Comparison of ENCODE assay signal across 23 mouse cellular contexts in the genomic region with DNA sequence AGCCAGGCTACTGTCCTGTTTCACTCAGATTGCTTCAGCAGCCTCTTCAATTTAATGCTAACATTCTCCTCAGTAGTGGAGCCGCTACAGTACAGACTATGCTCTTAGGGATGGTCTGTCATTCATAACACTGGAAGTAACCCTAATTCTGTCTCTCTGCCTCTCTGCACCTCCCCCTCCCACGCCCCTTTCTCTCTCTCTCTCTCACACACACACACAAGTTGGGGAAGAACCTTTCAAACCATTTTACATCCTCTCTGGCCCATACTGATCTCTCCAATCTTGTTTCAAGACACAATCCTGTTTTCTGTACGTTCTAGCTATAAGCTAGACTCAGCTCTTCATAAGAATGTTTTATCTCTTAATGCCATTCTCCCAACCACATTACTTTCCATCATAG. TPM values are rescaled to one million over a fixed set of nuclear protein-coding genes. Genes with fewer than 3 reads are reported as not detected.
DNase-seq lines count a peak whose midpoint lies in the region; ATAC-seq and TF ChIP-seq lines count a peak whose summit lies in the region.
"Had no signal": no experiment of that assay in that cellular context is flagged by ENCODE, and none has a peak within 500 bp of the region (broad histone marks: within the 10 kb centered on the region; RNA-seq: fewer than 3 reads in every experiment).

No protein-coding gene starts in this region.

- peaks cover 7% of the 10 kb centered on the region for H3K36me3 ChIP-seq in liver, postnatal 0 days (replicated peaks; ENCODE audit: insufficient read depth, low read length)
- H3K36me3 ChIP-seq: embryonic facial prominence, embryonic 12.5 days; forebrain, embryonic 15.5 days had no signal

- no peak overlapping the region for H3K4me3 ChIP-seq in liver, postnatal 0 days (ENCODE audit: low read depth, low read length)
- H3K4me3 ChIP-seq: embryonic facial prominence, embryonic 10.5 days; embryonic facial prominence, embryonic 12.5 days; forebrain, embryonic 13.5 days; forebrain, embryonic 15.5 days had no signal

- intact Hi-C loops in left cerebral cortex, postnatal 14 days (cut with DNase I): no loop called here
- intact Hi-C loops in left cerebral cortex, postnatal 10 days (cut with DNase I): no loop called here

- H3K4me2 ChIP-seq in liver, postnatal 0 days (ENCODE audit: low read depth, low read length): no peak overlapping the region
- H3K4me2 ChIP-seq: embryonic facial prominence, embryonic 12.5 days; forebrain, embryonic 13.5 days; forebrain, embryonic 15.5 days had no signal

- DNase-seq in CD4-positive, CD25-positive, alpha-beta regulatory T cell, adult 2 months (ENCODE audit: low read depth, low spot score): peak; percentile 28
- DNase-seq in left cerebral cortex, postnatal 14 days (ENCODE audit: low spot score in 2 of 2): no peak
- DNase-seq in liver, postnatal 0 days: no peak
- DNase-seq in left cerebral cortex, postnatal 10 days (ENCODE audit: extremely low spot score in 1 of 2, low spot score in 2 of 2): no peak
- DNase-seq: adrenal gland, adult 2 months; adrenal gland, postnatal 10 days; adrenal gland, postnatal 36 days; cerebellum, adult 11-12 months; cerebellum, adult 2 months; cerebellum, adult 9-10 months; cerebellum, postnatal 10 days; cerebellum, postnatal 25 days; forebrain, postnatal 0 days had no signal

- no peak for TF ChIP-seq EP300 in liver, postnatal 0 days (IDR thresholded peaks at IDR 0.05; ENCODE audit: low read depth)

- H3K4me1 ChIP-seq in liver, postnatal 0 days (ENCODE audit: insufficient read depth): 0 out of 2 replicates have a peak, but pooled peaks cover 4% of the 10 kb centered on the region
- H3K4me1 ChIP-seq: embryonic facial prominence, embryonic 10.5 days; forebrain, embryonic 13.5 days had no signal

- 85% methylated on average over 3 of the region's 3 CpGs for WGBS in liver, postnatal 0 days (ENCODE audit: insufficient replicate concordance)

- ATAC-seq in activated CD4-positive, CD25-positive, alpha-beta regulatory T cell, adult 4 months: peak; percentile 70
- no peak for ATAC-seq in liver, postnatal 0 days
- ATAC-seq: forebrain, embryonic 13.5 days; forebrain, embryonic 15.5 days; forebrain, postnatal 0 days; Patski had no signal

- H3K9me3 ChIP-seq in liver, postnatal 0 days (ENCODE audit: low read length): no peaks in the 10 kb centered on the region
- H3K9me3 ChIP-seq: embryonic facial prominence, embryonic 10.5 days; embryonic facial prominence, embryonic 12.5 days; forebrain, embryonic 13.5 days; forebrain, embryonic 15.5 days; G1E had no signal

- no peak overlapping the region for H3K9ac ChIP-seq in liver, postnatal 0 days (replicated peaks)
- H3K9ac ChIP-seq: embryonic facial prominence, embryonic 12.5 days; forebrain, embryonic 13.5 days; forebrain, embryonic 15.5 days; forebrain, postnatal 0 days had no signal

- H3K27me3 ChIP-seq in liver, postnatal 0 days (ENCODE audit: insufficient read depth, low read length): no peaks in the 10 kb centered on the region
- H3K27me3 ChIP-seq: CH12.LX; embryonic facial prominence, embryonic 12.5 days; forebrain, embryonic 13.5 days; forebrain, embryonic 15.5 days; Patski had no signal

- no peak overlapping the region for H3K27ac ChIP-seq in liver, postnatal 0 days (ENCODE audit: low read depth)
- H3K27ac ChIP-seq: embryonic facial prominence, embryonic 10.5 days; embryonic facial prominence, embryonic 12.5 days; forebrain, embryonic 13.5 days; forebrain, embryonic 15.5 days had no signal

- no peak for TF ChIP-seq CTCF in liver, postnatal 0 days (IDR thresholded peaks at IDR 0.05; ENCODE audit: low read depth)

RNA-seq across cellular contexts. Expression of gene Chic2, which starts 9.1 kb away (rescaled TPM):
- 1 to 10 TPM; 6.0 to 8.1 TPM for polyA plus RNA-seq in activated CD4-positive, CD25-positive, alpha-beta regulatory T cell, adult 4 months (2017; shearing (Covaris generic))
- 10 to 100 TPM; 23.6 to 25.7 TPM for total RNA-seq in left cerebral cortex, postnatal 14 days (2021)
- 27.8 and 32.8 TPM in 2 replicates for polyA plus RNA-seq in liver, postnatal 0 days (2015; fragmentation: Nextera tagmentation; extraction: Ambion mirVana)
- 10 to 100 TPM; 21.6 to 22.5 TPM for total RNA-seq in left cerebral cortex, postnatal 10 days (2021)

RNA-seq across cellular contexts. Expression of gene Gsx2, which starts 39.9 kb away (rescaled TPM):
- not detected for polyA plus RNA-seq in activated CD4-positive, CD25-positive, alpha-beta regulatory T cell, adult 4 months (2017; shearing (Covaris generic))
- total RNA-seq in left cerebral cortex, postnatal 14 days (2021): under 1 TPM; 0.40 to 0.51 TPM
- polyA plus RNA-seq in liver, postnatal 0 days (2015; fragmentation: Nextera tagmentation; extraction: Ambion mirVana): not detected in 2 replicates
- under 1 TPM; 0.19 to 0.34 TPM for total RNA-seq in left cerebral cortex, postnatal 10 days (2021)
- total RNA-seq: adrenal gland, adult 2 months; adrenal gland, postnatal 10 days; adrenal gland, postnatal 36 days; CH12.LX; G1E had no signal
- polyA plus RNA-seq: adrenal gland, adult 2 months; C2C12; cerebellum, adult 2 months; embryonic facial prominence, embryonic 14.5 days; G1E; Patski had no signal
